Mouse (Mus musculus): ENCODE measurements around the gene Camk1d.

GRCm38 (mm10) chr2:5426110-5426509 is 288.2 kb downstream of the Camk1d start:
- TF ChIP-seq CTCF (IDR thresholded peaks at IDR 0.05; ENCODE audit: low read depth, low read length) (no peak), POLR2A (IDR thresholded peaks at IDR 0.05; ENCODE audit: insufficient read depth, low read length) (no peak), EP300 (IDR thresholded peaks at IDR 0.05; ENCODE audit: insufficient read depth, low read depth, low read length) (no peak)

Measured in ES-Bruce4 (cell line).